Mouse (Mus musculus): ENCODE data around the gene Tnfaip2. TPM values are rescaled to one million over a fixed set of nuclear protein-coding genes. Genes with fewer than 3 reads are reported as not detected.

Gene Tnfaip2
- polyA plus RNA-seq, 1 experiment from 2014 or later, result 0.79 TPM

GRCm38 (mm10) chr12:111443011-111443870 lies 972 bp downstream of the Tnfaip2 start:
- H3K4me3 ChIP-seq (replicated peaks; ENCODE audit: low read length), result peak overlapping the region; percentile 33
- 12% methylated on average over 15 of the region's 15 CpGs for WGBS
- H3K36me3 ChIP-seq (replicated peaks; ENCODE audit: control insufficient read depth, insufficient read depth), result no peaks in the 10 kb centered on the region

GRCm38 (mm10) chr12:111443921-111444831 lies 1.9 kb downstream of the Tnfaip2 start:
- no peak for DNase-seq (ENCODE audit: low spot score)
- ATAC-seq (ENCODE audit: low FRiP score), result no peak
- Histone ChIP-seq H3K27ac (no peak overlapping the region), H3K36me3 (replicated peaks; ENCODE audit: control insufficient read depth, insufficient read depth) (no peaks in the 10 kb centered on the region), H3K27me3 (ENCODE audit: control insufficient read depth, insufficient read depth, low read length) (peaks cover 79% of the 10 kb centered on the region), H3K4me2 (replicated peaks) (no peak overlapping the region), H3K9ac (no peak overlapping the region), H3K9me3 (ENCODE audit: control insufficient read depth, low read length) (no peaks in the 10 kb centered on the region), H3K4me1 (replicated peaks; ENCODE audit: control insufficient read depth, insufficient read depth, low read length) (peaks cover 5% of the 10 kb centered on the region), H3K4me3 (replicated peaks; ENCODE audit: low read length) (no peak overlapping the region)
- WGBS, result 21% methylated on average over 10 of the region's 10 CpGs

More at GRCm38 (mm10) chr12:111443011-111443870, 972 bp downstream of the Tnfaip2 start:
- H3K27me3 ChIP-seq (ENCODE audit: control insufficient read depth, insufficient read depth, low read length), result peaks cover 69% of the 10 kb centered on the region
- ATAC-seq (ENCODE audit: low FRiP score), result no peak
- no peak overlapping the region for H3K27ac ChIP-seq
- DNase-seq (ENCODE audit: low spot score), result no peak
- H3K4me1 ChIP-seq (replicated peaks; ENCODE audit: control insufficient read depth, insufficient read depth, low read length), result peaks cover 5% of the 10 kb centered on the region
- peak overlapping the region; percentile 66 for H3K4me2 ChIP-seq (replicated peaks)
- H3K9ac ChIP-seq, result no peak overlapping the region
- H3K9me3 ChIP-seq (ENCODE audit: control insufficient read depth, low read length), result no peaks in the 10 kb centered on the region

GRCm38 (mm10) chr12:111445161-111445889 lies 3.1 kb downstream of the Tnfaip2 start:
- H3K4me2 ChIP-seq (replicated peaks), result peak overlapping the region; percentile 48
- 3% methylated on average over 51 of the region's 52 CpGs for WGBS
- no peak for DNase-seq (ENCODE audit: low spot score)
- H3K4me1 ChIP-seq (replicated peaks; ENCODE audit: control insufficient read depth, insufficient read depth, low read length), result peaks cover 5% of the 10 kb centered on the region
- H3K9ac ChIP-seq, result peak overlapping the region; percentile 11; the same call in 1 of the 2 replicates
- no peaks in the 10 kb centered on the region for H3K36me3 ChIP-seq (replicated peaks; ENCODE audit: control insufficient read depth, insufficient read depth)
- peak overlapping the region; percentile 22 for H3K4me3 ChIP-seq (replicated peaks; ENCODE audit: low read length)
- H3K27ac ChIP-seq, result no peak overlapping the region
- H3K9me3 ChIP-seq (ENCODE audit: control insufficient read depth, low read length), result no peaks in the 10 kb centered on the region
- peaks cover 90% of the 10 kb centered on the region for H3K27me3 ChIP-seq (ENCODE audit: control insufficient read depth, insufficient read depth, low read length)
- no peak for ATAC-seq (ENCODE audit: low FRiP score)

GRCm38 (mm10) chr12:111445890-111446613 lies 3.8 kb downstream of the Tnfaip2 start:
- peak overlapping the region; percentile 11; the same call in 1 of the 2 replicates for H3K9ac ChIP-seq
- ATAC-seq (ENCODE audit: low FRiP score) (no peak), DNase-seq (ENCODE audit: low spot score) (no peak)
- peaks cover 98% of the 10 kb centered on the region for H3K27me3 ChIP-seq (ENCODE audit: control insufficient read depth, insufficient read depth, low read length)
- H3K4me3 ChIP-seq (replicated peaks; ENCODE audit: low read length), result peak overlapping the region; percentile 22
- peaks cover 5% of the 10 kb centered on the region for H3K4me1 ChIP-seq (replicated peaks; ENCODE audit: control insufficient read depth, insufficient read depth, low read length)
- WGBS, result 6% methylated on average over 26 of the region's 27 CpGs
- H3K4me2 ChIP-seq (replicated peaks), result peak overlapping the region; percentile 48
- no peak overlapping the region for H3K27ac ChIP-seq
- no peaks in the 10 kb centered on the region for H3K36me3 ChIP-seq (replicated peaks; ENCODE audit: control insufficient read depth, insufficient read depth)
- no peaks in the 10 kb centered on the region for H3K9me3 ChIP-seq (ENCODE audit: control insufficient read depth, low read length)

GRCm38 (mm10) chr12:111446745-111447144 lies 4.5 kb downstream of the Tnfaip2 start:
- ATAC-seq (ENCODE audit: low FRiP score) (no peak), DNase-seq (ENCODE audit: low spot score) (no peak)
- 18% methylated on average over 5 of the region's 5 CpGs for WGBS
- H3K9ac ChIP-seq, result no peak overlapping the region
- H3K27ac ChIP-seq, result no peak overlapping the region
- H3K4me2 ChIP-seq (replicated peaks), result no peak overlapping the region
- peaks cover 100% of the 10 kb centered on the region for H3K27me3 ChIP-seq (ENCODE audit: control insufficient read depth, insufficient read depth, low read length)
- H3K4me1 ChIP-seq (replicated peaks; ENCODE audit: control insufficient read depth, insufficient read depth, low read length), result peaks cover 5% of the 10 kb centered on the region
- H3K9me3 ChIP-seq (ENCODE audit: control insufficient read depth, low read length), result no peaks in the 10 kb centered on the region
- no peak overlapping the region for H3K4me3 ChIP-seq (replicated peaks; ENCODE audit: low read length)
- H3K36me3 ChIP-seq (replicated peaks; ENCODE audit: control insufficient read depth, insufficient read depth), result no peaks in the 10 kb centered on the region

- Histone ChIP-seq H3K36me3 (replicated peaks; ENCODE audit: control insufficient read depth, insufficient read depth) (no peaks in the 10 kb centered on the region), H3K4me1 (replicated peaks; ENCODE audit: control insufficient read depth, insufficient read depth, low read length) (peaks cover 5% of the 10 kb centered on the region), H3K27ac (no peak overlapping the region), H3K4me3 (replicated peaks; ENCODE audit: low read length) (no peak overlapping the region), H3K4me2 (replicated peaks) (no peak overlapping the region), H3K9me3 (ENCODE audit: control insufficient read depth, low read length) (no peaks in the 10 kb centered on the region), H3K9ac (no peak overlapping the region), H3K27me3 (ENCODE audit: control insufficient read depth, insufficient read depth, low read length) (peaks cover 99% of the 10 kb centered on the region)
- ATAC-seq (ENCODE audit: low FRiP score), result no peak
- WGBS, result 9% methylated on average over 9 of the region's 9 CpGs
- DNase-seq (ENCODE audit: low spot score), result no peak
Observed at GRCm38 (mm10) chr12:111447350-111447749, 5.1 kb downstream of the Tnfaip2 start.

GRCm38 (mm10) chr12:111447898-111448760 lies 5.9 kb downstream of the Tnfaip2 start:
- Histone ChIP-seq H3K27me3 (ENCODE audit: control insufficient read depth, insufficient read depth, low read length) (peaks cover 91% of the 10 kb centered on the region), H3K9me3 (ENCODE audit: control insufficient read depth, low read length) (no peaks in the 10 kb centered on the region), H3K9ac (no peak overlapping the region), H3K4me1 (replicated peaks; ENCODE audit: control insufficient read depth, insufficient read depth, low read length) (peaks cover 5% of the 10 kb centered on the region; the same call in 1 of the 2 replicates), H3K4me3 (replicated peaks; ENCODE audit: low read length) (no peak overlapping the region), H3K4me2 (replicated peaks) (no peak overlapping the region), H3K36me3 (replicated peaks; ENCODE audit: control insufficient read depth, insufficient read depth) (no peaks in the 10 kb centered on the region), H3K27ac (no peak overlapping the region)
- 16% methylated on average over 22 of the region's 22 CpGs for WGBS
- ATAC-seq (ENCODE audit: low FRiP score), result no peak
- DNase-seq (ENCODE audit: low spot score), result no peak

All from hindbrain, embryonic 14.5 days (tissue).